Mouse (Mus musculus) hindbrain, postnatal 0 days (tissue): ENCODE data around the gene Atp13a2. TPM values are rescaled to one million over a fixed set of nuclear protein-coding genes. Genes with fewer than 3 reads are reported as not detected.

Experiments
- ATAC-seq: fragments of 200-750 bp; cut with Nextera tagmentation; 2 replicates; pipeline ENCODE4 v1.8.0; 2017; ENCODE audit warnings: mild to moderate bottlenecking, moderate TSS enrichment, moderate library complexity
- DNase-seq: peaks from one replicate; pipeline ENCODE4 v3.0.0-alpha.2; 2015; ENCODE audit warnings: low spot score
- H3K27ac ChIP-seq: fragments of 300-500 bp; sonication (generic); 2 replicates; pipeline ENCODE4 v1.5.1; 2014; ENCODE audit warnings: mild to moderate bottlenecking
- H3K27me3 ChIP-seq: fragments of 300-500 bp; sonication (generic); 2 replicates; pipeline ENCODE4 v1.6.1; 2014; ENCODE audit warnings: low read length, mixed read lengths; ENCODE audit not compliant: insufficient read depth
- H3K36me3 ChIP-seq: fragments of 300-500 bp; sonication (generic); 2 replicates; pipeline ENCODE4 v1.6.1; 2014; ENCODE audit warnings: low read length, mixed read lengths; ENCODE audit not compliant: insufficient read depth
- H3K4me1 ChIP-seq: fragments of 300-500 bp; sonication (generic); 2 replicates; pipeline ENCODE4 v1.6.1; 2014; ENCODE audit warnings: antibody characterized with exemption, low read length, mixed read lengths; ENCODE audit not compliant: insufficient read depth
- H3K4me2 ChIP-seq: fragments of 300-500 bp; sonication (generic); 2 replicates; pipeline ENCODE4 v1.6.1; 2014; ENCODE audit warnings: low read depth, mild to moderate bottlenecking, low read length, moderate library complexity, mixed read lengths
- H3K4me3 ChIP-seq: fragments of 300-500 bp; sonication (generic); 2 replicates; pipeline ENCODE4 v1.5.1; 2014; ENCODE audit warnings: low read length
- H3K9ac ChIP-seq: fragments of 300-500 bp; sonication (generic); replicated peaks from 2 replicates; pipeline ENCODE4 v1.6.1; 2014; ENCODE audit warnings: mild to moderate bottlenecking, low read length, moderate library complexity, mixed read lengths
- H3K9me3 ChIP-seq: fragments of 300-500 bp; sonication (generic); 2 replicates; pipeline ENCODE4 v1.6.1; 2016; ENCODE audit warnings: low read length, mixed read lengths
- CTCF ChIP-seq: IDR thresholded peaks from 2 replicates; pipeline ENCODE4 v1.5.1; 2016; ENCODE audit warnings: antibody characterized with exemption, control low read depth, low read depth
- WGBS: fragments of 180-500 bp; shearing (Covaris S2); extraction: QIAGEN DNeasy Blood & Tissue Kit; methylation state at CpG from one replicate; pipeline ENCODE4 v1.1.7; 2014; 5-methylcytosine and 5-hydroxymethylcytosine counted together
- polyA plus RNA-seq: library from polyadenylated mRNA; unstranded; fragments of >200 nt; fragmentation: Nextera tagmentation; extraction: Ambion mirVana; gene quantifications from 2 replicates; pipeline ENCODE4 v1.2.1, GENCODE M21; 2015
- total RNA-seq: library from RNA; depleted of rRNA; stranded (reverse); fragments of >200 nt; gene quantifications from 2 replicates; pipeline ENCODE4 v1.2.3, GENCODE M21; 2014

Atp13a2 gene
- total and polyA plus RNA-seq, 2 experiments from 2014 or later, result 166 to 435 TPM

GRCm38 (mm10) chr4:140967386-140968159, 19.1 kb upstream of the Atp13a2 start:
- TF ChIP-seq CTCF, result no peak
- peaks cover 34% of the 10 kb centered on the region; the same call in 1 of the 2 replicates for H3K36me3 ChIP-seq
- no peak overlapping the region for H3K4me2 ChIP-seq
- peaks cover 9% of the 10 kb centered on the region for H3K4me1 ChIP-seq
- no peak overlapping the region for H3K27ac ChIP-seq
- WGBS, result 90% methylated on average over 11 of the region's 11 CpGs
- no peaks in the 10 kb centered on the region for H3K27me3 ChIP-seq
- no peak overlapping the region for H3K9ac ChIP-seq
- H3K4me3 ChIP-seq, result no peak overlapping the region
- ATAC-seq (no peak), DNase-seq (no peak)
- H3K9me3 ChIP-seq, result no peaks in the 10 kb centered on the region

GRCm38 (mm10) chr4:140971691-140972090, 15.0 kb upstream of the Atp13a2 start:
- WGBS, result 75% methylated on average over 13 of the region's 13 CpGs

GRCm38 (mm10) chr4:140974408-140974807, 12.3 kb upstream of the Atp13a2 start:
- no peak for DNase-seq

More at GRCm38 (mm10) chr4:140971691-140972090, 15.0 kb upstream of the Atp13a2 start:
- TF ChIP-seq CTCF, result no peak
- Histone ChIP-seq H3K9ac (no peak overlapping the region), H3K9me3 (no peaks in the 10 kb centered on the region), H3K4me2 (no peak overlapping the region), H3K36me3 (peaks cover 67% of the 10 kb centered on the region), H3K4me1 (no peaks in the 10 kb centered on the region), H3K27ac (no peak overlapping the region), H3K4me3 (no peak overlapping the region), H3K27me3 (no peaks in the 10 kb centered on the region)
- DNase-seq (no peak), ATAC-seq (no peak)

GRCm38 (mm10) chr4:140975356-140975755, 11.3 kb upstream of the Atp13a2 start:
- no peak overlapping the region for H3K9ac ChIP-seq
- no peaks in the 10 kb centered on the region for H3K4me1 ChIP-seq
- no peak overlapping the region for H3K4me2 ChIP-seq
- no peak overlapping the region for H3K27ac ChIP-seq
- ATAC-seq (no peak), DNase-seq (no peak)
- H3K36me3 ChIP-seq, result peaks cover 70% of the 10 kb centered on the region
- no peak for TF ChIP-seq CTCF
- H3K9me3 ChIP-seq, result no peaks in the 10 kb centered on the region
- H3K4me3 ChIP-seq, result no peak overlapping the region
- no peaks in the 10 kb centered on the region for H3K27me3 ChIP-seq
- WGBS, result 93% methylated on average over 7 of the region's 7 CpGs

More at GRCm38 (mm10) chr4:140974408-140974807, 12.3 kb upstream of the Atp13a2 start:
- ATAC-seq, result no peak
- TF ChIP-seq CTCF, result no peak
- Histone ChIP-seq H3K4me3 (no peak overlapping the region), H3K27me3 (no peaks in the 10 kb centered on the region), H3K4me1 (no peaks in the 10 kb centered on the region), H3K4me2 (no peak overlapping the region), H3K9ac (no peak overlapping the region), H3K9me3 (no peaks in the 10 kb centered on the region), H3K36me3 (peaks cover 73% of the 10 kb centered on the region), H3K27ac (no peak overlapping the region)
- 98% methylated on average over 6 of the region's 6 CpGs for WGBS

GRCm38 (mm10) chr4:140977278-140977677, 9.4 kb upstream of the Atp13a2 start:
- no peaks in the 10 kb centered on the region for H3K4me1 ChIP-seq
- 87% methylated on average over 10 of the region's 10 CpGs for WGBS

GRCm38 (mm10) chr4:140977886-140978692, 8.6 kb upstream of the Atp13a2 start:
- no peak for DNase-seq
- Histone ChIP-seq H3K9ac (no peak overlapping the region), H3K36me3 (peaks cover 47% of the 10 kb centered on the region), H3K27me3 (no peaks in the 10 kb centered on the region), H3K9me3 (no peaks in the 10 kb centered on the region), H3K27ac (no peak overlapping the region), H3K4me1 (no peaks in the 10 kb centered on the region), H3K4me3 (no peak overlapping the region), H3K4me2 (no peak overlapping the region)
- 91% methylated on average over 14 of the region's 14 CpGs for WGBS
- TF ChIP-seq CTCF, result no peak
- no peak for ATAC-seq

More at GRCm38 (mm10) chr4:140977278-140977677, 9.4 kb upstream of the Atp13a2 start:
- H3K36me3 ChIP-seq, result peaks cover 54% of the 10 kb centered on the region
- no peaks in the 10 kb centered on the region for H3K27me3 ChIP-seq
- DNase-seq (no peak), ATAC-seq (no peak)
- no peaks in the 10 kb centered on the region for H3K9me3 ChIP-seq
- TF ChIP-seq CTCF, result no peak
- H3K4me2 ChIP-seq, result no peak overlapping the region
- H3K4me3 ChIP-seq, result no peak overlapping the region
- H3K9ac ChIP-seq, result no peak overlapping the region
- H3K27ac ChIP-seq, result no peak overlapping the region
